Mouse (Mus musculus) cortical plate, adult 2 months (tissue): ENCODE results near the gene Parvb.

Experiments used
- CTCF ChIP-seq: fragments of 200-500 bp; IDR thresholded peaks from 2 replicates; pipeline ENCODE4 v1.5.1; 2011; ENCODE audit warnings: mild to moderate bottlenecking, control low read depth, low read length; ENCODE audit not compliant: insufficient read depth; ENCODE audit errors: extremely low read depth
- POLR2A ChIP-seq: fragments of 200-500 bp; IDR thresholded peaks from 2 replicates; pipeline ENCODE4 v1.6.1; 2011; ENCODE audit warnings: mild to moderate bottlenecking, low read length, control low read depth; ENCODE audit not compliant: insufficient read depth; ENCODE audit errors: extremely low read depth

DNA sequence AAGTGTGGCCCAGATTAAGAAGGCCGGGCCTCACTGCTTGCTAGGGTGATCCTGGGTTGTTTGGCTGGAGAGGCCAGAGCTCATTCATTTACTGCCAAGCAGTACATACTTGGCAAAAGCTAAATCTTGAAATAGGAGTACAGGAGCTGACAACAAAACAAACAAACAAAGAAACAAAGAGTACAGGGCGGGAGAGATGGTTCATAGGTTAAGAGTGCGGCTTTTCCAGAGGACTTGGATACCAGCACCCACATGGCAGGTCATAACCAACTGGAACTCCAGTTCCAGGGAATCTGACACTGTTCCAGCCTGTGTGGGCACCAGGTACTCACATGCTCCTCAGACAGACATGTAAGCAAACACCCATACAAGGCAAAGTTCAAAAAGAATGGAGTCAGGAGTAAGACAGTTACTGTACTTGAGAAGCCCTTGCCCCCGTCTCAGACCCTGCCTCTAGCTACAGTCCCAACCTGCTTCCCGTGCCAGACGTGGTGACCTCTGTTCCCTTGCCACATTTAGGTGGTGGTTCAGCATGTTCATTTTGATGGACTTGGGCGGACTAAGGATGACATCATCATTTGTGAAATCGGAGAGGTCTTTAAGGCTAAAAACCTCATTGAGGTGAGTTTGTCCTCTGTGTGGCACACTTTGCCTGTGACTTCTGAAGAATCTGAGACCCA lies 35.2 kb upstream of the Parvb start:
- TF ChIP-seq CTCF (no peak), POLR2A (no peak)
